Mouse (Mus musculus): ENCODE measurements at regions not wholly inside any gene's neighbourhood (a gene's known extent, or its start where the extent isn't known, plus 50 kb on each side); places are given as distances from the start of the nearest gene placed in this dataset.

- Histone ChIP-seq H3K4me3 (ENCODE audit: insufficient read depth, low read length) (no peak overlapping the region), H3K4me1 (ENCODE audit: control insufficient read depth, insufficient read depth, low read length) (no peaks in the 10 kb centered on the region), H3K27ac (ENCODE audit: insufficient read depth, low read length) (no peak overlapping the region)
- TF ChIP-seq CTCF (IDR thresholded peaks at IDR 0.05; ENCODE audit: extremely low read depth, insufficient read depth, low read length) (no peak), POLR2A (IDR thresholded peaks at IDR 0.05; ENCODE audit: extremely low read depth, insufficient read depth, low read length) (no peak)
Measured at GRCm38 (mm10) chr16:27878499-27878898, 489.8 kb downstream of the Ccdc50 start.

DNA sequence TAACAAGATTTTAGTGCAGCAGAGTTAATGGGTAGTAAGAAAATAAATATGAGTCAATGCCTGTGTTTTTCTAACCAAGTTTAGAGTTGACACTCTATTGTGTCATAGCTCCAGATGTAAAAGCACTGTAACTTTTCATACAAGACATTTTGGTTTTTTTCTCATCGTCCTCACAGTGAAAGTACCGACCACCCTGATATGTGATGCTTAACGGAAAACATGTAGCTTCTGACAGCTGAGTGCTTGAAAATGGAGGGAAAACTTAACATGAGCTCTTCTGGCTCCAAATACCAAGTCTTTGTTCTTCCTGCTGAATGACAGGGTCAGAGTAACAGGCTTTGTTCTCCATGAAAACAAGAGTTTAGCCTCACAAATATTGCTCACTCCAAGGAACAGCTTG lies 490.3 kb downstream of the Ccdc50 start:
- Histone ChIP-seq H3K4me1 (ENCODE audit: control insufficient read depth, insufficient read depth, low read length) (no peaks in the 10 kb centered on the region), H3K4me3 (ENCODE audit: insufficient read depth, low read length) (no peak overlapping the region), H3K27ac (ENCODE audit: insufficient read depth, low read length) (no peak overlapping the region)
- no peak for TF ChIP-seq POLR2A (IDR thresholded peaks at IDR 0.05; ENCODE audit: extremely low read depth, insufficient read depth, low read length)
- no peak for TF ChIP-seq CTCF (IDR thresholded peaks at IDR 0.05; ENCODE audit: extremely low read depth, insufficient read depth, low read length)

DNA sequence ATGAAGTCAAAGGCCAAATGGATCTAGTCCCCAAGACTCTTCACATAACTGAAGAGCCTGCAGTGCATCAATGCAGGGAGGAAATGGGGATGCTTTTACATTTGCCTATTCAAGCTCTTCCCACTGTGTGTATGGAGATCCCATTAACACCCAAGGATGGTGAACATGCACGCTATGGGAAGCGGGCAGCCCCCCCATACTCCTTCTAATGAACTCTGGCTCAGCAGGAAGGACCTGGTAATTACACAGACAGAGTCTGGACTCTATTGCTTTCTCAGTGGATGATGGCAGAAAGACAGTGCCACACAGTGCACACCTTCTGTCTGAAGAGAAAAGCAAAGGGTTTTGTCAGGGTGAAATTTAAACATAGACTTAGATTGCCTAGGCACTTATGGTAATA lies 495.7 kb downstream of the Ccdc50 start:
- no peak for TF ChIP-seq CTCF (IDR thresholded peaks at IDR 0.05; ENCODE audit: extremely low read depth, insufficient read depth, low read length)
- TF ChIP-seq POLR2A (IDR thresholded peaks at IDR 0.05; ENCODE audit: extremely low read depth, insufficient read depth, low read length) = no peak
- H3K27ac ChIP-seq (ENCODE audit: insufficient read depth, low read length) = no peak overlapping the region
- H3K4me1 ChIP-seq (ENCODE audit: control insufficient read depth, insufficient read depth, low read length) = no peaks in the 10 kb centered on the region
- no peak overlapping the region for H3K4me3 ChIP-seq (ENCODE audit: insufficient read depth, low read length)

DNA sequence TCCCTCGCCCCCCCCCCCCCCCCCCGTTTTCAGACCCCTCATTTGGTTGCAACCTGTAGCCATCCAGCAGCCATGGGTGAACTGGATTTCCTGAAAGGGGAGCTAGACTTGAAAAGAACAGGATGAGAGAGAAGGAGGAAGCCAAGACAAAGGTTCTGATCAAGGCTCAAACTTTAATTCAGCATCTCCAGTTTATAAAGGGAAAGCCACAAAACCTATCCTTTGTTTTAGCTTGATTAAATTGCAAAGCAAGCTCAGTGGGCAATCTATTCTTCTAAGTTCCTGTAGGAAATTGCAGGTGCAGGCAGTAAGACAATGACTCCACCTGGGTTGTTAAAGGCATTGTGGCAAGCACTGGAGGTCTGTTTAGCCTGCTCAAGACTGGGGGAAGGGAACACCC lies 517.4 kb downstream of the Ccdc50 start:
- no peak overlapping the region for H3K27ac ChIP-seq (ENCODE audit: insufficient read depth, low read length)
- no peaks in the 10 kb centered on the region for H3K4me1 ChIP-seq (ENCODE audit: control insufficient read depth, insufficient read depth, low read length)
- no peak overlapping the region for H3K4me3 ChIP-seq (ENCODE audit: insufficient read depth, low read length)
- TF ChIP-seq POLR2A (IDR thresholded peaks at IDR 0.05; ENCODE audit: extremely low read depth, insufficient read depth, low read length) (no peak), CTCF (IDR thresholded peaks at IDR 0.05; ENCODE audit: extremely low read depth, insufficient read depth, low read length) (no peak)

DNA sequence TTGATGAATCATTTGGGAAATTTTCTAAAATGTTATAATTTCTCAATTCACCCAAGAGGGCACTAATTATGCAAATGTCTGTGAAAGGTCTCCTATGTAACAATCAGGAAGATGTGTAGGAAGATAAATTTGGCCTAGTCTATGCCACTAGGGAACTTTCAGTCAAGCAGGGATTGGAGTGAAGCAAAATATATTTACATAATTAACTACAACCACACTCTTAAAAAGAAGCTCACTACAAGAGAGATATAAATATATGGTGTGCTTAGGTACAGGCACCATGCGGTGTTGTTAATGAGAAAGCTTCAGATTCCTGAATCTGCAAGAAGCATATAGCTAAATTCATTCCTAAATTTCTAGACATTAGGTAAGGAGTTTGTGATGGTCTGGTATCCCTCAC lies 526.8 kb downstream of the Ccdc50 start:
- no peak overlapping the region for H3K27ac ChIP-seq (ENCODE audit: insufficient read depth, low read length)
- no peaks in the 10 kb centered on the region for H3K4me1 ChIP-seq (ENCODE audit: control insufficient read depth, insufficient read depth, low read length)
- H3K4me3 ChIP-seq (ENCODE audit: insufficient read depth, low read length) = no peak overlapping the region
- TF ChIP-seq CTCF (IDR thresholded peaks at IDR 0.05; ENCODE audit: extremely low read depth, insufficient read depth, low read length) = no peak
- no peak for TF ChIP-seq POLR2A (IDR thresholded peaks at IDR 0.05; ENCODE audit: extremely low read depth, insufficient read depth, low read length)

- no peak for TF ChIP-seq POLR2A (IDR thresholded peaks at IDR 0.05; ENCODE audit: extremely low read depth, insufficient read depth, low read length)
- no peak for TF ChIP-seq CTCF (IDR thresholded peaks at IDR 0.05; ENCODE audit: extremely low read depth, insufficient read depth, low read length)
- H3K4me3 ChIP-seq (ENCODE audit: insufficient read depth, low read length) = no peak overlapping the region
- no peak overlapping the region for H3K27ac ChIP-seq (ENCODE audit: insufficient read depth, low read length)
- H3K4me1 ChIP-seq (ENCODE audit: control insufficient read depth, insufficient read depth, low read length) = peaks cover 2% of the 10 kb centered on the region; the same call in 1 of the 2 replicates
Measured at GRCm38 (mm10) chr16:27925528-27926360, 537.1 kb downstream of the Ccdc50 start.

DNA sequence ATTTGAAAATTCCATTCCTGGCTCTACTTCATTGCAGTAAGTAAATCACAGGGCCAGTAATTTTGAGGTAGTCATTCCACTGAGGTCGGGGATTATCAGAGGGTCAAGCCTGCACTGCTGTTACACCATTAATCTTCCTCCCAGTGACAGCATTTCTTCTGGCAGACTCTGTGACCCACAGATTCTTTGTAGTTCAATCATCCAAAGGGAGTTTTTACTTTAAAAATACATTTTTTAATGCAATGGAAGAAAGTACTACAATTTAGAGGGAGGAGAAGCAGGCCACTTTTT lies 537.6 kb downstream of the Ccdc50 start:
- Histone ChIP-seq H3K4me3 (ENCODE audit: insufficient read depth, low read length) (no peak overlapping the region), H3K27ac (ENCODE audit: insufficient read depth, low read length) (no peak overlapping the region), H3K4me1 (ENCODE audit: control insufficient read depth, insufficient read depth, low read length) (peaks cover 2% of the 10 kb centered on the region; the same call in 1 of the 2 replicates)
- no peak for TF ChIP-seq POLR2A (IDR thresholded peaks at IDR 0.05; ENCODE audit: extremely low read depth, insufficient read depth, low read length)
- no peak for TF ChIP-seq CTCF (IDR thresholded peaks at IDR 0.05; ENCODE audit: extremely low read depth, insufficient read depth, low read length)

GRCm38 (mm10) chr16:27949291-27949690 lies 560.6 kb downstream of the Ccdc50 start:
- TF ChIP-seq CTCF (IDR thresholded peaks at IDR 0.05; ENCODE audit: extremely low read depth, insufficient read depth, low read length) = no peak
- no peak for TF ChIP-seq POLR2A (IDR thresholded peaks at IDR 0.05; ENCODE audit: extremely low read depth, insufficient read depth, low read length)
- H3K4me3 ChIP-seq (ENCODE audit: insufficient read depth, low read length) = no peak overlapping the region
- H3K4me1 ChIP-seq (ENCODE audit: control insufficient read depth, insufficient read depth, low read length) = no peaks in the 10 kb centered on the region
- H3K27ac ChIP-seq (ENCODE audit: insufficient read depth, low read length) = no peak overlapping the region

- no peak for TF ChIP-seq POLR2A (IDR thresholded peaks at IDR 0.05; ENCODE audit: extremely low read depth, insufficient read depth, low read length)
- no peak for TF ChIP-seq CTCF (IDR thresholded peaks at IDR 0.05; ENCODE audit: extremely low read depth, insufficient read depth, low read length)
- Histone ChIP-seq H3K4me3 (ENCODE audit: insufficient read depth, low read length) (no peak overlapping the region), H3K4me1 (ENCODE audit: control insufficient read depth, insufficient read depth, low read length) (no peaks in the 10 kb centered on the region), H3K27ac (ENCODE audit: insufficient read depth, low read length) (no peak overlapping the region)
Measured at GRCm38 (mm10) chr16:27949811-27950210, 561.1 kb downstream of the Ccdc50 start.

- Histone ChIP-seq H3K4me3 (ENCODE audit: insufficient read depth, low read length) (no peak overlapping the region), H3K27ac (ENCODE audit: insufficient read depth, low read length) (no peak overlapping the region), H3K4me1 (ENCODE audit: control insufficient read depth, insufficient read depth, low read length) (no peaks in the 10 kb centered on the region)
- TF ChIP-seq CTCF (IDR thresholded peaks at IDR 0.05; ENCODE audit: extremely low read depth, insufficient read depth, low read length) (no peak), POLR2A (IDR thresholded peaks at IDR 0.05; ENCODE audit: extremely low read depth, insufficient read depth, low read length) (no peak)
Measured at GRCm38 (mm10) chr16:27962811-27963210, 574.1 kb downstream of the Ccdc50 start.
